Mouse (Mus musculus) CH12.LX (cell line): ENCODE results near the gene Utp11. TPM values are rescaled to one million over a fixed set of nuclear protein-coding genes. Genes with fewer than 3 reads are reported as not detected.
"Not testable (repeated sequence)": the region's sequence is repeated elsewhere in the genome, so short reads cannot be mapped to it uniquely, and the experiment has no call there.

ENCODE experiments used
- DNase-seq: peaks from one replicate; pipeline ENCODE4 v3.0.0-alpha.2; 2013; ENCODE audit errors: extremely low read depth
- H3K27ac ChIP-seq: 2 replicates; pipeline ENCODE4 v1.5.1; 2012; ENCODE audit warnings: low read depth, mild to moderate bottlenecking, control low read depth, moderate library complexity; ENCODE audit not compliant: insufficient read depth
- H3K27me3 ChIP-seq: replicated peaks from 2 replicates; pipeline ENCODE3; 2012; ENCODE audit warnings: inconsistent platforms
- H3K36me3 ChIP-seq, 2 experiments: replicated peaks in 1 of 2; 2 replicates each; pipeline versions ENCODE3 to v1.6.1; 2012; ENCODE audit warnings: inconsistent platforms in 1 of 2, low read length in 1 of 2, mild to moderate bottlenecking in 1 of 2, mixed read lengths in 1 of 2, moderate library complexity in 1 of 2; ENCODE audit not compliant: control insufficient read depth in 1 of 2, insufficient read depth in 1 of 2
- H3K4me1 ChIP-seq, 2 experiments: 2 replicates each; pipeline ENCODE4 v1.6.1; 2012; ENCODE audit warnings: inconsistent platforms in 1 of 2, moderate library complexity in 1 of 2; ENCODE audit not compliant: insufficient read depth in 2 of 2, control insufficient read depth in 1 of 2
- H3K4me2 ChIP-seq: 2 replicates; pipeline ENCODE4 v1.6.1; 2012; ENCODE audit warnings: low read depth, mild to moderate bottlenecking, control low read depth; ENCODE audit not compliant: poor library complexity, insufficient read depth, severe bottlenecking
- H3K4me3 ChIP-seq, 3 experiments: fragments of 150-350 bp in 1 of 3; sonication (generic) in 1 of 3; replicated peaks in 1 of 3; 2 replicates each; pipeline versions ENCODE3 to v1.5.1; 2011 to 2012; ENCODE audit warnings: low read depth in 2 of 3, low read length in 2 of 3, mild to moderate bottlenecking in 2 of 3, moderate library complexity in 2 of 3, control low read depth in 1 of 3, improper control_type of control experiment in 1 of 3, inconsistent platforms in 1 of 3, mixed read lengths in 1 of 3; ENCODE audit not compliant: poor library complexity in 1 of 3
- H3K79me2 ChIP-seq: replicated peaks from 2 replicates; pipeline ENCODE4 v1.6.1; 2012; ENCODE audit warnings: mild to moderate bottlenecking, moderate library complexity; ENCODE audit not compliant: control insufficient read depth, poor library complexity, insufficient read depth, severe bottlenecking; ENCODE audit errors: extremely low read depth
- H3K9ac ChIP-seq: 2 replicates; pipeline ENCODE4 v1.6.1; 2012; ENCODE audit warnings: low read depth, mild to moderate bottlenecking, control low read depth, moderate library complexity; ENCODE audit not compliant: insufficient read depth
- H3K9me3 ChIP-seq: replicated peaks from 2 replicates; pipeline ENCODE3; 2012; ENCODE audit warnings: low read length, inconsistent platforms, mixed read lengths
- BHLHE40 ChIP-seq: IDR thresholded peaks from 2 replicates; pipeline ENCODE4 v1.6.1; 2011; ENCODE audit warnings: mild to moderate bottlenecking, low read depth, low read length, improper control_type of control experiment
- CHD2 ChIP-seq: IDR thresholded peaks from 2 replicates; pipeline ENCODE4 v1.6.1; 2011; ENCODE audit warnings: low read length, improper control_type of control experiment
- CTCF ChIP-seq, 2 experiments: IDR thresholded peaks in 1 of 2; conservative IDR thresholded peaks in 1 of 2; 2 replicates each; pipeline ENCODE4 v1.5.1; 2011 to 2012; ENCODE audit warnings: low read depth in 2 of 2, low read length in 2 of 2, improper control_type of control experiment in 1 of 2, inconsistent platforms in 1 of 2, mild to moderate bottlenecking in 1 of 2, moderate library complexity in 1 of 2
- E2F4 ChIP-seq: IDR thresholded peaks from 2 replicates; pipeline ENCODE4 v1.6.1; 2011; ENCODE audit warnings: low read depth, low read length, improper control_type of control experiment; ENCODE audit not compliant: insufficient replicate concordance
- ELF1 ChIP-seq: IDR thresholded peaks from 2 replicates; pipeline ENCODE4 v1.6.1; 2014; ENCODE audit warnings: low read depth, mild to moderate bottlenecking, inconsistent platforms, low read length, improper control_type of control experiment
- GABPA ChIP-seq: IDR thresholded peaks from 2 replicates; pipeline ENCODE4 v1.6.1; 2012; ENCODE audit warnings: low read depth, low read length, improper control_type of control experiment, inconsistent platforms; ENCODE audit not compliant: insufficient replicate concordance
- IRF4 ChIP-seq: IDR thresholded peaks from 2 replicates; pipeline ENCODE4 v1.6.1; 2014; ENCODE audit warnings: low read depth, mild to moderate bottlenecking, inconsistent platforms, low read length, improper control_type of control experiment
- JUN ChIP-seq: IDR thresholded peaks from 2 replicates; pipeline ENCODE4 v1.6.1; 2011; ENCODE audit warnings: low read depth, mild to moderate bottlenecking, low read length, improper control_type of control experiment, moderate library complexity; ENCODE audit not compliant: insufficient read depth
- JUND ChIP-seq: conservative IDR thresholded peaks from 2 replicates; pipeline ENCODE4 v1.6.1; 2011; ENCODE audit warnings: low read depth, low read length, improper control_type of control experiment
- MAFK ChIP-seq: IDR thresholded peaks from 2 replicates; pipeline ENCODE4 v1.6.1; 2011; ENCODE audit warnings: low read length, improper control_type of control experiment; ENCODE audit not compliant: insufficient replicate concordance
- MAZ ChIP-seq: IDR thresholded peaks from 2 replicates; pipeline ENCODE4 v1.6.1; 2012; ENCODE audit warnings: low read depth, mild to moderate bottlenecking, inconsistent platforms, low read length, improper control_type of control experiment, moderate library complexity
- MEF2A ChIP-seq: IDR thresholded peaks from 2 replicates; pipeline ENCODE4 v1.6.1; 2014; ENCODE audit warnings: low read depth, mild to moderate bottlenecking, inconsistent platforms, low read length, improper control_type of control experiment, borderline replicate concordance
- POLR2A ChIP-seq: IDR thresholded peaks from 2 replicates; pipeline ENCODE4 v1.6.1; 2011; ENCODE audit warnings: low read depth, mild to moderate bottlenecking, improper control_type of control experiment, low read length
- POLR2AphosphoS2 ChIP-seq: IDR thresholded peaks from 2 replicates; pipeline ENCODE4 v1.6.1; 2011; ENCODE audit warnings: low read depth, low read length, improper control_type of control experiment
- RAD21 ChIP-seq: IDR thresholded peaks from 2 replicates; pipeline ENCODE4 v1.6.1; 2011; ENCODE audit warnings: low read depth, mild to moderate bottlenecking, low read length, improper control_type of control experiment, moderate library complexity
- RCOR1 ChIP-seq: conservative IDR thresholded peaks from 2 replicates; pipeline ENCODE4 v1.6.1; 2012; ENCODE audit warnings: low read depth, mild to moderate bottlenecking, inconsistent platforms, low read length, improper control_type of control experiment
- SIN3A ChIP-seq: IDR thresholded peaks from 2 replicates; pipeline ENCODE4 v1.6.1; 2012; ENCODE audit warnings: low read length, improper control_type of control experiment, inconsistent platforms
- SMC3 ChIP-seq: IDR thresholded peaks from 2 replicates; pipeline ENCODE4 v1.6.1; 2011; ENCODE audit warnings: low read depth, low read length, improper control_type of control experiment
- TBP ChIP-seq: conservative IDR thresholded peaks from 2 replicates; pipeline ENCODE4 v1.6.1; 2011; ENCODE audit warnings: low read depth, low read length, improper control_type of control experiment
- dilution Hi-C: fragments of 300-500 bp; cut with MboI; formaldehyde crosslinking; loops from 2 replicates; pipeline ENCODE4 v1.14.3; 2020; ENCODE audit warnings: low sequenced_read_pairs; ENCODE audit not compliant: extremely low pct_unique_long_range_greater_than_20kb, extremely low pct_ligation_motif_present
- in situ Hi-C: fragments of 300-500 bp; cut with MboI; formaldehyde crosslinking; loops from 3 replicates; pipeline ENCODE4 v1.14.3; 2019; ENCODE audit warnings: low sequenced_read_pairs, low pct_ligation_motif_present, low pct_unique_long_range_greater_than_20kb, mixed read lengths
- polyA plus RNA-seq: library from polyadenylated mRNA; unstranded; fragments of >175 nt; gene quantifications from 2 replicates; pipeline ENCODE4 v1.2.1, GENCODE M21; 2012; ENCODE audit warnings: low read depth; ENCODE audit not compliant: insufficient read length
- total RNA-seq, 2 experiments: library from RNA; depleted of rRNA; stranded (reverse); fragments of 300-350 nt in 1 of 2; fragments of >200 nt in 1 of 2; gene quantifications; 2 replicates each; pipeline ENCODE4 v1.2.3; 2012 to 2014

Utp11 gene
- total and polyA plus RNA-seq, 3 experiments = 52.7 to 102 (median 78.1) TPM

DNA sequence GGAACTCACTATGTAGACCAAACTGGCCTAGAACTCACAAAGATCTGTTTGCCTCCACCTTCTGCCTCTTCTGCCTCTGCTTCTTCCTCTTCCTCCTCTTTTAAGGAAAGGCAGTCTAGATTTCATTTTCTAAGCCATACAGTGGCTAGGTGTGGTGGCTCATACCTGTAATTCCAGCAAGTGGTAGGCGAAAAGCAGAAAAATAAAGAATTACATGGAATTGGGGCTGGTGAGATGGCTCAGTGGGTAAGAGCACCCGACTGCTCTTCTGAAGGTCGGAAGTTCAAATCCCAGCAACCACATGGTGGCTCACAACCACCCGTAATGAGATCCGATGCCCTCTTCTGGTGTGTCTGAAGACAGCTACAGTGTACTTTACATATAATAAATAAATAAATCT, 20.4 kb upstream of the Utp11 start:
- not testable (repeated sequence) for DNase-seq

DNA sequence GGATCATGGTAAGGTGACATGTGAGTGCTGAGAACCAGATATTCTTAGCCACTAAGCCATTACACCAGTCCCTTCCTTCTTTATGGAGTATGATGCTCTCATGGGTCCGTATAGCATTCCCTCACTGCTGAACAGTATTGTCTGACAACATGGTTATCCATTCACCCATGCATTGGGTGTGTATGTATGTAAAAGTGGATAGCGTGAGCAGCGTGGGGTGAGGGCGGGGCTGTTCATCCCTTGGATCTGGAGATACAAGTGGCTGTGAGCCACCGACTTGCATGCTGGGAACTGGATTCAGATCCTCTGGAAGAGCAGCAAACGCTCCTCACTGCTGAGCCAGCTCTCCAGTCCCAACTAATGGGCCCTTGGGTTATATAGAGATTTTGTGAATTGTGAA, 19.2 kb upstream of the Utp11 start:
- dilution Hi-C loops = no loop called here
- peaks cover 19 to 49% of the 10 kb centered on the region in 2 experiments for H3K4me1 ChIP-seq
- H3K4me2 ChIP-seq = no peak overlapping the region

More for the DNA sequence above, 20.4 kb upstream of the Utp11 start:
- H3K27me3 ChIP-seq, H3K4me2 ChIP-seq, dilution Hi-C loops, H3K4me3 ChIP-seq, H3K9ac ChIP-seq: not testable (repeated sequence)
- peaks cover 23% of the 10 kb centered on the region for H3K79me2 ChIP-seq
- TF ChIP-seq TBP = peak; percentile 62; the same call in 1 of the 2 replicates
- TF ChIP-seq, all 38 proteins: peak for 1; not testable (repeated sequence) for 37
- H3K4me1 ChIP-seq = peaks cover 14 to 41% of the 10 kb centered on the region in 2 experiments
- H3K9me3 ChIP-seq, H3K27ac ChIP-seq, in situ Hi-C loops: not testable (repeated sequence)
- peaks cover 23 to 35% of the 10 kb centered on the region in 2 experiments for H3K36me3 ChIP-seq

DNA sequence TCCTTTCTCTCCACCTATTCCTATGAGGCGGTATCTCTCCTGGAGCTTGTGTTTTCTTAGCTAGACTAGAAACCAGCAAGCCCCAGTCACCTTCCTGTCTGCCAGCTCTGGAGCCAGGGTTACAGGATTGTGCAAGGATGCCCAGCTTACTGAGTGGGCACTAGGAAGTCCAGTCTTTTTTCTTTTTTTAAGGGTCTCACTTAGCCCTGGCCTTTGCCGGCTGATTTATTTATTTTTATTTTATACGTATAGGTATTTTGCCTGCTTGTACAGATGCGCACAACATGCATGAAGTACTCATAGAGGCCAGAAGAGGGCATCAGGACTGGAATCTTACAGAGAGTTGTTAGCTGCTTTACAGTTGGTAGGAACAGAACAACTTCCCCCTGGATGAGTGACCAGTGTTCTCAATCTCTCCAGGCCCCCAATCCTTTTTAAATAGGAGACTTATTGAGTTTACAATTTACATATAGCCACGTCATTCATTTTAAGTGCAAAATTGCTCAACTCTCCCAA, 17.4 kb upstream of the Utp11 start:
- no peaks in the 10 kb centered on the region for H3K27me3 ChIP-seq
- no peak overlapping the region for H3K27ac ChIP-seq
- peaks cover 11% of the 10 kb centered on the region for H3K79me2 ChIP-seq
- H3K4me2 ChIP-seq = peak overlapping the region; percentile 58
- H3K9me3 ChIP-seq = no peaks in the 10 kb centered on the region
- no peak for TF ChIP-seq POLR2A
- peak; percentile 20 for TF ChIP-seq RAD21
- TF ChIP-seq BHLHE40 = no peak
- peak; percentile 33 to 67; a peak in 2 of 4 replicates for TF ChIP-seq CTCF (conservative IDR thresholded peaks at IDR 0.05 in 1 of 2, IDR thresholded peaks at IDR 0.05 in 1 of 2; ENCODE audit: low read depth in 2 of 2, low read length in 2 of 2)
- no peak for TF ChIP-seq IRF4
- peak; percentile 43 for TF ChIP-seq SMC3
- TF ChIP-seq E2F4 = no peak
- TF ChIP-seq POLR2AphosphoS2 = no peak
- TF ChIP-seq ELF1 = no peak
- no peak for TF ChIP-seq SIN3A
- TF ChIP-seq MAFK = no peak
- TF ChIP-seq MEF2A = no peak
- TF ChIP-seq, all 38 proteins: peak for 3
- Histone ChIP-seq H3K4me1 (peaks cover 21 to 55% of the 10 kb centered on the region in 2 experiments), H3K4me3 (peak overlapping the region in 1 of 3 experiments; percentile 35), H3K36me3 (peaks cover 15 to 23% of the 10 kb centered on the region in 2 experiments), H3K9ac (0 out of 2 replicates have a peak overlapping the region, but pooled peaks have one; percentile 46)
- dilution Hi-C loops (no loop called here), in situ Hi-C loops (no loop called here)
- DNase-seq = peak; percentile 73

More for the DNA sequence above, 19.2 kb upstream of the Utp11 start:
- no peak overlapping the region for H3K4me3 ChIP-seq
- in situ Hi-C loops = no loop called here
- no peaks in the 10 kb centered on the region for H3K27me3 ChIP-seq
- H3K9me3 ChIP-seq = no peaks in the 10 kb centered on the region
- H3K36me3 ChIP-seq = peaks cover 14 to 22% of the 10 kb centered on the region in 2 experiments
- H3K9ac ChIP-seq = no peak overlapping the region
- H3K27ac ChIP-seq = no peak overlapping the region
- peaks cover 23% of the 10 kb centered on the region for H3K79me2 ChIP-seq
- DNase-seq = no peak
- TF ChIP-seq JUN (no peak), RAD21 (no peak), RCOR1 (no peak), GABPA (no peak), CHD2 (no peak), MAZ (no peak), MAFK (no peak), JUND (no peak), POLR2A (no peak)
